Comparison of ENCODE assay signal across 16 mouse cellular contexts in genomic region chr5:151231411-151231810, GRCm38 (mm10). TPM values are rescaled to one million over a fixed set of nuclear protein-coding genes. Genes with fewer than 3 reads are reported as not detected.
DNase-seq lines count a peak whose midpoint lies in the region; ATAC-seq lines count a peak whose summit lies in the region.
"Had no signal": no experiment of that assay in that cellular context is flagged by ENCODE, and none has a peak within 500 bp of the region (broad histone marks: within the 10 kb centered on the region; RNA-seq: fewer than 3 reads in every experiment).

No protein-coding gene starts in this region.

- no peak overlapping the region for H3K4me3 ChIP-seq in midbrain, embryonic 14.5 days (replicated peaks; ENCODE audit: low read depth, low read length)
- H3K4me3 ChIP-seq: heart, embryonic 12.5 days; midbrain, embryonic 10.5 days; neural tube, embryonic 13.5 days; stomach, embryonic 15.5 days had no signal

- no peak overlapping the region for H3K9ac ChIP-seq in midbrain, embryonic 14.5 days (replicated peaks; ENCODE audit: low read length)
- H3K9ac ChIP-seq: heart, embryonic 12.5 days; hindbrain, embryonic 14.5 days; neural tube, embryonic 13.5 days; stomach, embryonic 15.5 days had no signal

- no peaks in the 10 kb centered on the region for H3K36me3 ChIP-seq in midbrain, embryonic 14.5 days (ENCODE audit: control insufficient read depth, insufficient read depth, low read length)
- H3K36me3 ChIP-seq: heart, embryonic 12.5 days; midbrain, embryonic 10.5 days; neural tube, embryonic 13.5 days; stomach, embryonic 15.5 days had no signal

- peaks cover 10% of the 10 kb centered on the region; the same call in 1 of the 2 replicates for H3K27me3 ChIP-seq in midbrain, embryonic 14.5 days (ENCODE audit: control insufficient read depth, insufficient read depth, low read length)
- H3K27me3 ChIP-seq: stomach, embryonic 15.5 days had no signal

- no peaks in the 10 kb centered on the region for H3K9me3 ChIP-seq in midbrain, embryonic 14.5 days (ENCODE audit: control insufficient read depth, low read length)
- H3K9me3 ChIP-seq: heart, embryonic 12.5 days; midbrain, embryonic 10.5 days; neural tube, embryonic 13.5 days; stomach, embryonic 15.5 days had no signal

- ATAC-seq in midbrain, embryonic 14.5 days (ENCODE audit: low FRiP score, low TSS enrichment), result no peak
- ATAC-seq: intestine, embryonic 16.5 days had no signal

- H3K27ac ChIP-seq in midbrain, embryonic 14.5 days (replicated peaks; ENCODE audit: low read depth, low read length), result no peak overlapping the region
- H3K27ac ChIP-seq: hindbrain, embryonic 14.5 days; midbrain, embryonic 10.5 days; neural tube, embryonic 13.5 days; stomach, embryonic 15.5 days had no signal

- H3K4me2 ChIP-seq in midbrain, embryonic 14.5 days (ENCODE audit: low read length), result no peak overlapping the region
- H3K4me2 ChIP-seq: heart, embryonic 12.5 days had no signal

- H3K4me1 ChIP-seq in midbrain, embryonic 14.5 days (ENCODE audit: control insufficient read depth, insufficient read depth, low read length), result no peaks in the 10 kb centered on the region

- peak; percentile 20 for DNase-seq in cerebellum, adult 9-11 months
- no peak for DNase-seq in cerebellum, adult 11 months
- peak; percentile 12 for DNase-seq in layer of hippocampus, adult 11-12 months (ENCODE audit: low spot score)
- DNase-seq in layer of hippocampus, adult 9-11 months, result no peak
- DNase-seq in gastrocnemius, postnatal 10 days, result peak; percentile 52
- DNase-seq in skeletal muscle tissue, adult 2 months (ENCODE audit: low read depth, low spot score), result peak; percentile 25
- DNase-seq in midbrain, embryonic 14.5 days, result no peak
- DNase-seq: liver; lung, adult 2 months; lung, postnatal 4 days had no signal

- 80% methylated on average over 4 of the region's 4 CpGs for WGBS in midbrain, embryonic 14.5 days

RNA-seq across cellular contexts. Expression of gene Stard13, which starts 2.2 kb away (rescaled TPM):
- total RNA-seq in gastrocnemius, postnatal 10 days (2021), result 10 to 100 TPM; 19.1 to 26.0 TPM
- 1.3 and 2.8 TPM in 2 replicates for polyA plus RNA-seq in midbrain, embryonic 14.5 days (2014; fragmentation: Nextera tagmentation; extraction: Ambion mirVana)

Comparison
In these comparisons a context has a peak if more than half of its experiments do, and no peak if none do; other contexts are left out.
1. DNase-seq: peak in cerebellum, adult 9-11 months (single experiment), layer of hippocampus, adult 11-12 months (single experiment), gastrocnemius, postnatal 10 days (single experiment) and skeletal muscle tissue, adult 2 months (single experiment); none in cerebellum, adult 11 months (single experiment), layer of hippocampus, adult 9-11 months (single experiment) and midbrain, embryonic 14.5 days (single experiment).